Mouse (Mus musculus) hindbrain, embryonic 16.5 days (tissue): Measurements from ENCODE around the gene Klf6. TPM values are rescaled to one million over a fixed set of nuclear protein-coding genes. Genes with fewer than 3 reads are reported as not detected.

Source experiments
- ATAC-seq: fragments of 200-750 bp; cut with Nextera tagmentation; 2 replicates; pipeline ENCODE4 v1.8.0; 2017; ENCODE audit warnings: moderate TSS enrichment, moderate library complexity
- H3K27ac ChIP-seq: fragments of 300-500 bp; sonication (generic); 2 replicates; pipeline ENCODE4 v1.5.1; 2014; ENCODE audit warnings: low read depth, mild to moderate bottlenecking, control low read depth, low read length, moderate library complexity
- H3K27me3 ChIP-seq: fragments of 300-500 bp; sonication (generic); replicated peaks from 2 replicates; pipeline ENCODE4 v1.6.1; 2014; ENCODE audit warnings: low read length; ENCODE audit not compliant: control insufficient read depth, insufficient read depth
- H3K36me3 ChIP-seq: fragments of 300-500 bp; sonication (generic); 2 replicates; pipeline ENCODE4 v1.6.1; 2014; ENCODE audit warnings: mild to moderate bottlenecking, low read length, moderate library complexity, mixed read lengths; ENCODE audit not compliant: control insufficient read depth, insufficient read depth
- H3K4me1 ChIP-seq: fragments of 300-500 bp; sonication (generic); 2 replicates; pipeline ENCODE4 v1.6.1; 2014; ENCODE audit warnings: low read depth, low read length; ENCODE audit not compliant: control insufficient read depth, insufficient read depth
- H3K4me2 ChIP-seq: fragments of 300-500 bp; sonication (generic); 2 replicates; pipeline ENCODE4 v1.6.1; 2014; ENCODE audit warnings: mild to moderate bottlenecking, low read length, control low read depth, moderate library complexity
- H3K4me3 ChIP-seq: fragments of 300-500 bp; sonication (generic); 2 replicates; pipeline ENCODE4 v1.5.1; 2014; ENCODE audit warnings: mild to moderate bottlenecking, low read length, control low read depth, moderate library complexity
- H3K9ac ChIP-seq: fragments of 300-500 bp; sonication (generic); 2 replicates; pipeline ENCODE4 v1.6.1; 2014; ENCODE audit warnings: low read depth, mild to moderate bottlenecking, control low read depth, low read length, moderate library complexity
- H3K9me3 ChIP-seq: fragments of 300-500 bp; sonication (generic); 2 replicates; pipeline ENCODE4 v1.6.1; 2014; ENCODE audit warnings: mild to moderate bottlenecking, low read length, moderate library complexity; ENCODE audit not compliant: control insufficient read depth
- WGBS: fragments of 180-500 bp; shearing (Covaris S2); extraction: QIAGEN DNeasy Blood & Tissue Kit; methylation state at CpG from one replicate; pipeline ENCODE4 v1.1.7; 2014; 5-methylcytosine and 5-hydroxymethylcytosine counted together
- microRNA-seq: library from miRNA; unstranded; fragments of <30 nt; microRNA quantifications from one replicate; pipeline ENCODE4, GENCODE M21; 2017
- polyA plus RNA-seq: library from polyadenylated mRNA; unstranded; fragments of >200 nt; fragmentation: Nextera tagmentation; extraction: Ambion mirVana; gene quantifications from 2 replicates; pipeline ENCODE4 v1.2.1, GENCODE M21; 2015

Klf6 gene
- polyA plus RNA-seq, 1 experiment from 2014 or later, result 96.3 TPM

DNA sequence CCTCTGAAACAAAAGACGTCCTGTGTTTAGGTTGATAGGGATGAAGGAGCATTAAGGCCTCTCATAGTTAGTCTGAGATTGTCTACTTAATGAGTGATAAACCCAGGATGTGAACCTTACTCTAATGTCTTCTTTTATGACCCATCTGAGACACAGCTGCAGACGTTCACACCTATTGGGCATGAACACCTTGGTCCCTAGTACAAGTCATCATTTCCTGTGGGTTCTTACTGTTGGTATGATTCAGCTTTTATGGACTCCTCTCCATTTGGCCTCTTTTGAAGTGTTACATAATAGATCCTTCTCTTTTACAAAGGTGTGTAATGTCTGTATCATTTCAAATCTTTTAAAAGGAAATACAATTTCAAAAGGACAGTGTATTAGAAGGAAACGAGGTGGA is 51.9 kb downstream of the Klf6 start:
- no peak overlapping the region for H3K4me3 ChIP-seq
- no peaks in the 10 kb centered on the region for H3K36me3 ChIP-seq
- WGBS, result 86% methylated on average over 3 of the region's 3 CpGs
- H3K27me3 ChIP-seq, result no peaks in the 10 kb centered on the region
- no peak for ATAC-seq
- no peak overlapping the region for H3K9ac ChIP-seq
- no peak overlapping the region for H3K4me2 ChIP-seq
- H3K9me3 ChIP-seq, result no peaks in the 10 kb centered on the region
- no peak overlapping the region for H3K27ac ChIP-seq
- no peaks in the 10 kb centered on the region for H3K4me1 ChIP-seq

- no peaks in the 10 kb centered on the region for H3K9me3 ChIP-seq
- H3K36me3 ChIP-seq, result no peaks in the 10 kb centered on the region
- no peaks in the 10 kb centered on the region for H3K27me3 ChIP-seq
- H3K4me3 ChIP-seq, result no peak overlapping the region
- ATAC-seq, result no peak
- no peaks in the 10 kb centered on the region for H3K4me1 ChIP-seq
- H3K27ac ChIP-seq, result no peak overlapping the region
- H3K9ac ChIP-seq, result no peak overlapping the region
- no peak overlapping the region for H3K4me2 ChIP-seq
Observed at GRCm38 (mm10) chr13:5917360-5917759, 56.1 kb downstream of the Klf6 start.

DNA sequence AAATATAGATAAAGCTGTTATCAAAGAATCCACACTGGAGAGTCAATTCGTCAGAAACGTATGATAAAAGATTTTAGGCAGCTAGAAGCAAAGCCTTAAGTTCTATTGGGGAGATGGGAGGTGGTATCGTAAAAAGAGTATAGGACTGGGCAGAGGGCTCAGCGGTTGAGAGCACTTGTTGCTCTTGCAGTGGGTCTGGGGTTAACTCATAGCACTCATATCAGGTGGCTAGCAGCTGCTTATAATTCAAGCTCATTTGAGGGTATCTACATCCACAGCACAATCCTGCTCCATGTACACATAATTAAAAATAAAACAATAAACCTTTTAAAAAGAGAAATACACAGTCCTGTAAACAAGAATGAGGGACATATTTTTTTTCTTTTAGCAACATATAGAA is 58.7 kb downstream of the Klf6 start:
- ATAC-seq, result no peak
- H3K4me3 ChIP-seq, result no peak overlapping the region
- H3K36me3 ChIP-seq, result no peaks in the 10 kb centered on the region
- H3K9me3 ChIP-seq, result no peaks in the 10 kb centered on the region
- H3K27ac ChIP-seq, result no peak overlapping the region
- WGBS, result 93% methylated on average over 4 of the region's 4 CpGs
- H3K4me2 ChIP-seq, result no peak overlapping the region
- no peak overlapping the region for H3K9ac ChIP-seq
- H3K27me3 ChIP-seq, result no peaks in the 10 kb centered on the region
- no peaks in the 10 kb centered on the region for H3K4me1 ChIP-seq

Small RNA genes within 50 kb of the gene (microRNA-seq; reads per million reads assigned to microRNA genes)
- not detected for gene Gm26043
